Mouse (Mus musculus) cerebellum, adult (tissue): ENCODE data around the gene Hat1.

Experiments used
- ATAC-seq: cut with Nextera tagmentation; 2 replicates; pipeline ENCODE4 v1.9.2; 2017; ENCODE audit warnings: mild to moderate bottlenecking, moderate library complexity, mixed read lengths; ENCODE audit not compliant: insufficient number of reproducible peaks, low FRiP score, low TSS enrichment

Hat1 gene

DNA sequence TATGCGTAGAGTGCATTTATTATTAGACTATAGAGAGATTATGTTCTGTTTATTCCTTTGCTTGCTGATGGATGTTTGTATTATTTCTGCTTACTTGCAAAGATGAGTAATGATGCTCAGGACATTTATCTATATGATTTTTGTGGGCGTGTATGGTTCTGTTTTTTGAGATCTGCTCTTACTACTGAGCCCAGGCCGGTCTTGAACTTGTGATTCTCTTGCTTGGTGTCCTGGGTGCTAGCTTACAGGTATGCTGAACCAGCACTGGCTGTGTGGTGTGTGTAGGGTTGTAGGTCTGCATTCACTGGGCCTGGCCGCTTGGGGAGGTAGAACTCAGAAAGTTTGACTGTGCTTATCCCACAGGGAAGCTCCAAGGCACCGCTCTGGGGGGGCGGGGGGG is 72.4 kb downstream of the Hat1 start:
- ATAC-seq = no peak

DNA sequence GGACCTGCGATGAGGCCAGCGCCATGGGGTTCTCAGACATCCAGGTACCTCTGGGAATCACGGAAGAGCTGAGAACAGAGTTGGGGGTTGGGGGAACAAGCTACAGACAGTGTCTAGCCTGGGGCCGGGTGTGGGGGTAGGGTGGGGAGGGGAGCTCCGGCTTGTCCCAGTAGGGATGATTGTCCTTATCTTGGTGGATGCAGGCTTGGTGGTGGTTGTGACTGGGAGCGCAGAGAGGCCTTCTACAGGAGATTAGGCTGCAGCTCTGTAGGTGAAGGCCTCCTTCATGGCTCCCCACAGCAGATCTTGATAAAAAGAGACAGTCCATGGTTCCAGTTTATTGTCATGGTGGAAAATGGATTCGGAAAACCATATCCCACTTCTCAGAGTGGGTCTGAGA is 72.8 kb downstream of the Hat1 start:
- no peak for ATAC-seq

GRCm38 (mm10) chr2:71462066-71462465 is 73.3 kb downstream of the Hat1 start:
- ATAC-seq = no peak

- ATAC-seq = no peak
Measured at GRCm38 (mm10) chr2:71462553-71462952, 73.8 kb downstream of the Hat1 start.

- no peak for ATAC-seq
Measured at GRCm38 (mm10) chr2:71466103-71466502, 77.3 kb downstream of the Hat1 start.

GRCm38 (mm10) chr2:71466861-71467450 is 78.2 kb downstream of the Hat1 start:
- peak; percentile 82 for ATAC-seq

- ATAC-seq = no peak
Measured at GRCm38 (mm10) chr2:71471094-71471493, 82.3 kb downstream of the Hat1 start.

- ATAC-seq = no peak
Measured at GRCm38 (mm10) chr2:71473830-71474229, 85.1 kb downstream of the Hat1 start.

GRCm38 (mm10) chr2:71474345-71474744 is 85.6 kb downstream of the Hat1 start:
- no peak for ATAC-seq

DNA sequence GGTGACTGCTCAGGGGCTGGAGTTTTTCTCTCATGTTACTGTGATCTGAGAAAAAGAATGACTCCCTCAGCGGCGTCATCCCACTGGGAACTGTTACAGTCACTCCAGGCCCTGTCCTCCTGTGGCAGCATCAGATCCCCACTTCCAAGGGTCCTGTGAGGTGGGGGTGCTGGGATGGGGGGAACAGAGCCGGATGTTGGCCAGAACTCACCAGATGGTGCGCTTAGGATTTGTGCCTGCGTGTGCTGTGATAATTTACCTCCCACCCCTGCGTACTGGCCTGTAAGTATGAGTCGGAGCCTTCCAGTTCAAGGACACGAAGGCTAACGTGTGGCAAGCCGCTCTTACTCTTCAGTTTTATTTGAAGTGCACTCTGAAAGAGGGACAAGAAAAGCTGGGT is 86.6 kb downstream of the Hat1 start:
- no peak for ATAC-seq

DNA sequence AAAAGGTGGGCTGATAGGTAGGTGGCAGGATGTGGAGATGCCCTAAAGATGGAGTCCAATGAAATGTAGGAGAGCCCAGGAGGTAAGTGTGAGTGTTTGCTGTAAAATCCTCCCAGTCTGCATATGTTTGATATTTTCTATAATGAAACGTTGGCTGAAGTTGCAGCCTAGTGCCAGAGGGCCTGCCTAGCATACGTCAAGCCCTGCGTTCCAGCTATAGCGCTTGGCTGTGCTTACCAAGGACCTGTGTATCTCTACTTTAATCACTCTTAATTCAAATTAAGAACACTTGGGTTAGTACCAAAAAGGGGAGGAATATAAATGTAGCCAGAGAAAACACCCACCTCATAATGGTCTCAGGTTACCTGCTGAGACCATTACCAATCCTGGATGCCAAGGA is 87.0 kb downstream of the Hat1 start:
- ATAC-seq = no peak

GRCm38 (mm10) chr2:71477787-71478186 is 89.0 kb downstream of the Hat1 start:
- no peak for ATAC-seq

DNA sequence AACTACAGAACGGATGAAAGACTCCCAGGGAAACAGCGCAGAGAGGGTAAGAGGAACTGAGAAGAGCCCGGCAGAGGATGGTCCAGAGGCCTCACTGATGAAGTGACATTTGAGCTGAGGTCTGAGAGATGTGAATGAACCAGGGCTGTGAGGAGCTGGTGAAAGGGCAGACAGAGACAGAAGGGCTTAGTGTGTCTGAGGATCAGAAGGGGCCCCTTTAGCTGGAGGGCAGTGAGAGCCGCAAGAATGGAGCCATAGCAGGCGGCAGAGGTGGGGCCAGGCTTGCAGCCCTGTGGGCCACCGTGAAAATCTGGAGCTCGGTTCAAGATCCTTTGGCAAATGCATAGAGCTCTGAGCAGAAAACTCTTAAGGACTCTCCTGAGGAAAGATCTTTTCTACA is 91.2 kb downstream of the Hat1 start:
- ATAC-seq = no peak

DNA sequence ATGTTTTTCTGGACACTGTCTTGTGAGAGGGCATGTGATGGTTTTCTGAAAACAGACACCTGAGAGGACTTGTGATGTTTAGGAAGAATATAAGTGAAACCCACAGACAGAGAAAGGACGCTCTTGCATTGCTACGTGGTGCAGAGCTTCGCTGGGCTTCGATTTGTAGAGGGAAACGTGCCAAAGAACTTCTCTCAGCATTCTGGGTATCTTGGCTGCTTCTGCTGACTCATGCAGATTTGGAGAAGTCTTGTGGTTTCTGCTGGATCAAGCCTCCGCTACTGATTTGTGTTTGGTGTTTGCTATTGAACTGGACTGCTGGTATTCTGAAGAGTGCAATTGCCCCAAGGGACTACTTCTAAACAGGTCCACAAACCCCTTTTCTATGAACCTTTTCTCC is 93.1 kb downstream of the Hat1 start:
- no peak for ATAC-seq

GRCm38 (mm10) chr2:71483046-71483716 is 94.4 kb downstream of the Hat1 start:
- ATAC-seq = no peak

DNA sequence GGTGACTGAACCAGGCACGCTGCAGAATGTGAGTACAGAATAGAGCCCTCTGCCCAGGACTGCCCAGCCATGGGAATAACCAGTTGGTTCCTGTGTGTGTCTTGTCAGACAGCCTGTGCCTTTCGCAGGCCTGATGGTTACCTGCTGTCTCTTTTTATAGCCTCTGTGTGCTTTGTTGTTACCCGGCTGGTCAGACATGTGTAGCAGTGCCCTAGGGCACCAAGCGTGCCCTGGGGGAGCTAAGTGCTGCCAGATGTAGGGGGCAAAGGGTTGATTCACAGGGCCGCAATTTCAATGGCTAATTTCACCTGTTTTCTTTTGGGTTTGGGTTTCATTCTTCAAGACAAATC is 94.9 kb downstream of the Hat1 start:
- no peak for ATAC-seq
